Mouse (Mus musculus) heart, postnatal 36 days (tissue): ENCODE results near the gene Pfkfb4. TPM values are rescaled to one million over a fixed set of nuclear protein-coding genes. Genes with fewer than 3 reads are reported as not detected.

ENCODE experiments used
- DNase-seq, 2 experiments: peaks; one replicate each; pipeline ENCODE4 v3.0.0; 2021 to 2022
- intact Hi-C: fragments of 180-260 bp; cut with DNase I; formaldehyde crosslinking; loops from one replicate; pipeline ENCODE4 v1.15.1; 2025
- total RNA-seq, 2 experiments: library from RNA; stranded (reverse); gene quantifications; 2 replicates each; pipeline ENCODE4 v1.2.3; 2021

Pfkfb4 gene
- total RNA-seq, 2 experiments from 2014 or later = 2.3 to 2.4 TPM

DNA sequence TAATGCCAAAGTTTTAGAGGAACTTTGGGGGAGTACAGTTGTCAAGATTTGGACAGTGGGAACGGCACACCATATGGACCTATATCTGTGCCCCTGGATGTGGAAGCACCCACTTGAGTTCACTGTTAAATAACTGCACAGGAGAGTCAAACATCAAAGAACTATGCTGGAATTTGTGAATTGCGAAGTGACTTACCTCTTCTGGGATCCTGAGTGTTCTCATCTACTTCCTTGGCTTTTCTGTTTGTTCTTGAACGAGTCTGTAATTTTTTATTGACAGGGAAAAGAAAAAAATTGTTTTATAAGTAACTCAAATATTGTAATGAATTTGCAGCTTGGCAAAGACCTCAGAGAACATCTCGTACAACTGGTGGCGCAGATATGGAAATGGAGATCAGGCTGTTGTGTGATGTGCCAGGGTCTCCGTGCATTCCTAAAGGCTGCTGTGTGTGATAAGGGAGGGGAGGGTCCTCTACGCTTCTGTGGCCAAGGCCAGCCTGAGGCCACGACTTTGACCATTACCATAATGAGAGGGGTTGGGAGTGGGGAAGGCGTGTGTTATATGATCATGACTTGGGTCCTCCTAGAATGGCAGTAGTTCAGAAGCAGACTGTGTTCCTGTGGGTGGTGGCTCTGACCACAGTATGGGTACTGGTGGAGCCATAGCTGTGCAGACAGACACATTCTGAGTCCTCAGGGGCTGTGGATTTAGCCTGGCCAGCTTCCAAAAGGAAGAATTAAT, 1.2 kb downstream of the Pfkfb4 start:
- DNase-seq = no peak
- intact Hi-C loops = no loop called here

DNA sequence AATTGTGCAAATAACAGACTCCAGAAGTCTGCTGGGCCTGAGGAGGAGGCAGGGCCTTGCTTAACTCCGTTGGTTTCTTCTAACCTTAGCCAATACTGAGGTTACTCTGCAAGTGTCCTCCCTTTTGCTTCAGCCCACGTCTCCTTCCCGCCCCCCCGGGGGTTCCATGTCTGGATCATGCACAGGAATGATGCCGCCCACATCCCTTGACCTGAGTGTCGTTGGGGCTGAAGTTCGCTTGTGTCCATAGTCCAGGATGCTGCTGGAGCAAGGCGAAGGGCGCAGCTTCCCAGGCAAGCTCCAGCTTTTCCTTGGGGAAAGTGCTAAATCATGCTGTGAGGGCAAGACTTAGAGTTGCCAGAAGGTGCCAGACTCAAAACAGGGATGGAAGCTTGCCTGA, 4.8 kb downstream of the Pfkfb4 start:
- intact Hi-C loops = no loop called here
- no peak for DNase-seq

DNA sequence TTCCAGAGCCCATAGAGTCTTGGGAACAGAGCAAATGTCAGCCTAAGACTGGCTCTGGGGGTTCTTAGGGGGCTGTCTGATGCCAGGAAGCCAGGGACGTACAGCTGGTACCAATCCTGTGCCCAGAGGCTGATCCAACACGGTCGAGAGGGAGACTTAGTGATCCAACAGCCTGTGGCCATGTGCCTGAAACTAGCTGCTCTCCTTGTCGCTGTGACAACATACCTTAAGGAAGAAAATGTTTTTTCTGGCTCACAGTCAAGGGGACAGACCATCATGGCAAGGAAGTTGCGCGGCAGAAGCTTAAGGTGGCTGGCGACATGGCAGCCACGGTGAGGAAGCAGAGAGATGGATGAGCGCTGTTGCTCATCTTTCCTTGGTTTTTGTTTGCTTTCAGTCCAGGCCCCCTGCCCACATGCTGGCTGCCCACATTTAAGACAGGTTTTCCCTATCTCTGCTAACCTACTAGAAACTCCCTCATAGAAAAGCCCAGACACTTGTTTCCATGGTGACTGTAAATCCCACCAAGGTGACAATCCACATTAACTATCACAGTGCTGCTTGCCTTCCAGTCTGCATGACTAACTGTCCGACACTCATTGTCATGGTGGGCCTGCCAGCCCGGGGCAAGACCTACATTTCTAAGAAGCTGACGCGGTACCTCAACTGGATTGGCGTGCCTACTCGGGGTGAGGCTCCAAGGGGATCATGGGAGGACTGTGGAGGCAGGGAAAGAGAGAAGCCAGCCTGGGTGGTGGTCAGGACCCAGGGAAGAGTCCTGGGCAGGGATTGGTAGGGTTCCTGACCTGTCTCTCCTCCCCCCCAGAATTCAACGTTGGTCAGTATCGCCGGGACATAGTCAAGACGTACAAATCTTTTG, 6.9 kb downstream of the Pfkfb4 start:
- intact Hi-C loops = loop anchor here (1.0 kb wide), 1 partner anchor 124 kb away; no protein-coding TSS in a partner anchor
- peak in 1 of 2 experiments; percentile 19 for DNase-seq

DNA sequence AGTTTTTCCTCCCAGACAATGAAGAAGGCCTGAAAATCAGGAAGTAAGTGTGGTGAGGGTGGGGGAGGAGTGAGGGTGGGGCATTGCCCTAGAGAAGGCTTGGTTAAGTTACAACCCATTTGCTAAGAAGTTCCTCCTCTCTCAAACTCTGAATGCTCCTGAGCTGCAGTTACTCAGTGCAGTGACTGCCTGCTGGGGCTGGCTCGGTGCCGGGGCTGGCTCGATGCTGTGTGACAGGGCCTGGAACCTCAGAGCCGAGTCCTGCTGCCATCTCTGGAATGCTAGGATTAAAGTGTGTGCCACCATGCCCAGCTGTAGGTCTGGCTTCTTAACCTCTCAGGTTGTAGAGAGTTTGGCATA, 7.6 kb downstream of the Pfkfb4 start:
- intact Hi-C loops = loop anchor here (1.0 kb wide), 1 partner anchor 123 kb away; no protein-coding TSS in a partner anchor
- DNase-seq = no peak

DNA sequence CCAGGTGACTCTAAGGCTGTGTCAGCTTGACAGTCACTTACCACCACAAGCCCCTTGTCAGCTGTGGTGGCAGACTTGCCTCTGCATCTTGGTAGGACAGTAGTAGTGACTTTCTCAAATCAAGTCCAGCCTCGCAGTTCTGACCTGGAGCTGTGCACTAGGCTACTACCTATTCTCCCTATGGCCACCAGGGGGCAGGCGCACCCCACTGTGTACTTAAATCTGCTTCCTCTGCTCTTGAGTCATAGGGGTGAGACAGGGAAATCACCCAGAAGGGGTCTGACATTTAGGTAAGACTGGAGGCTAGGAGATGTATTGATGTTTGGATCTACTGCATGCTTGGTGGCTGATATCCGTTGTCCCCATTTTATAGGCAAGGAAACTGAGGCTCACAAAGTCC, 9.1 kb downstream of the Pfkfb4 start:
- intact Hi-C loops = loop anchor here (5.0 to 10.0 kb wide), 2 partner anchors 607 to 834 kb away; partner anchors contain the start of gene Nme6
- DNase-seq = peak; percentile 66 to 72

GRCm38 (mm10) chr9:109003201-109003600, 11.6 kb downstream of the Pfkfb4 start:
- intact Hi-C loops = loop anchor here (2.0 to 10.0 kb wide), 3 partner anchors 36 to 832 kb away; partner anchors contain the start of genes Nme6 and Shisa5

GRCm38 (mm10) chr9:109007025-109007780, 15.6 kb downstream of the Pfkfb4 start:
- DNase-seq = no peak
- intact Hi-C loops = loop anchor here (10.0 kb wide), 1 partner anchor 828 kb away; the partner anchor contains the start of gene Nme6

More at GRCm38 (mm10) chr9:109003201-109003600, 11.6 kb downstream of the Pfkfb4 start:
- peak; percentile 56 to 72 for DNase-seq

DNA sequence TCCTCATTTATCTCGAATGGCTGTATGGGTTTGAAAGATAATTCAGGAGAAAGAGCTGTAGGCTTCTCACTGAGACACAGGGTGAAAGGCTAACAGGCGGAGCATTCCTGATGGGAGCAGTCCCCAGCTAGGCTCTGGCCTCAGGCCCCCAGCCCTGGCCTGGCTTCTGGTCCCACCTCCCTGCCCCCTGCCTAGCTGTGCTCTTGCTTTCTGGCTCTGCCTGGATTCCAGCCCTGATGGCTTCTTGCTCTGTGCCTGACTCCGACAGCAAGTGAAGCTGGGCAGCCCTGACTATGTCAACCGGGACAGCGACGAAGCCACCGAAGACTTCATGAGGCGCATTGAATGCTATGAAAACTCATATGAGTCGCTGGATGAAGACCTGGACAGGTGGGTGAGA, 16.5 kb downstream of the Pfkfb4 start:
- no peak for DNase-seq
- intact Hi-C loops = loop anchor here (10.0 kb wide), 1 partner anchor 827 kb away; the partner anchor contains the start of gene Nme6

GRCm38 (mm10) chr9:109008994-109009635, 17.5 kb downstream of the Pfkfb4 start:
- DNase-seq = no peak
- intact Hi-C loops = loop anchor here (10.0 kb wide), 1 partner anchor 826 kb away; the partner anchor contains the start of gene Nme6

DNA sequence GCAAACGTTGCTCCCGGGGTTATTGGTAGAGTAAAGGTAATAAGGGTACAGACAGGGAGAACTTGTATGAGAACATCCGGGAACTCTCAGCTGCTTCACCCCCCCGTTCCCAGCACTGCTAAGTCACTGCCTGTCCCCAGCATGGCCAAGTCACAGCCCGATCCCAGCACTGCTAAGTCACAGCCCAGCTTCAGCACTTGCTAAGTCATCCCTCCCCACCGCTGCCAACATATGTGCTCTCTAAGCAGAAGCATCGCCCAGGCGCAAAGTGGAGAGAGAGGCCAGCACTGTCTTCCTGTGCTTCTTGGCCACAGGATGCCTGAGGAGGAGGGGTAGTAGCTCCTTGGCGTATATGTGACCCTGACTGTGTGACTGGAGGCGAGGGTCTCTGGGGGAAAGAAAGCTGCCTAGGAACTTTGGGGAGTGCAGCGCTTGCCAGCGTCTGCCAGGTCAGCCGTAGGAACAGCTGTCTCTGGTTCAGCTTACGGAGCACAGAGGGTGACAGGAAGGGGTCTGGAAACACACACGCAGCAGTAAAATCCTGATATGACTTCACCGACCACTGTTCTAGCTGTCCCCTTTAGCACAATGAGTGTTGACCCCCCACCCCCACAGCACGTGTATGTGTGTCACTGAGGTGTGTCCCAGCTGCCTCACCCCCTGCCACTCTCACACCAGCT, 18.2 kb downstream of the Pfkfb4 start:
- intact Hi-C loops = loop anchor here (10.0 kb wide), 1 partner anchor 825 kb away; the partner anchor contains the start of gene Nme6
- peak; percentile 33 to 50 for DNase-seq

DNA sequence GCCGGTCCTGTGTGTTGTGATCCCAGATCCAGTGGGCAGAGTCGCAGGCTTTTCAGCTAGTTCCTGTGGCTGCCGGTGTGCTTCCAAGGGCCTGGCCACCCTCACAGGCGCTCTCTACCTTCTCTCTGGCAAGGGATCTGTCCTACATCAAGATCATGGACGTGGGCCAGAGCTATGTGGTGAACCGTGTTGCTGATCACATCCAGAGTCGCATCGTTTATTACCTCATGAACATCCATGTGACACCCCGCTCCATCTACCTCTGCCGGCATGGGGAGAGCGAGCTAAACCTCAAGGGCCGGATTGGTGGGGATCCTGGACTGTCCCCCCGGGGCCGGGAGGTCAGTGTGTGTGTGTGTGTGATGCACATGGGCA, 18.7 kb downstream of the Pfkfb4 start:
- DNase-seq = no peak
- intact Hi-C loops = no loop called here

- intact Hi-C loops = no loop called here
- no peak for DNase-seq
Observed at GRCm38 (mm10) chr9:109015397-109015796, 23.8 kb downstream of the Pfkfb4 start.

- no peak for DNase-seq
- intact Hi-C loops = no loop called here
Observed at GRCm38 (mm10) chr9:109016973-109017604, 25.5 kb downstream of the Pfkfb4 start.

DNA sequence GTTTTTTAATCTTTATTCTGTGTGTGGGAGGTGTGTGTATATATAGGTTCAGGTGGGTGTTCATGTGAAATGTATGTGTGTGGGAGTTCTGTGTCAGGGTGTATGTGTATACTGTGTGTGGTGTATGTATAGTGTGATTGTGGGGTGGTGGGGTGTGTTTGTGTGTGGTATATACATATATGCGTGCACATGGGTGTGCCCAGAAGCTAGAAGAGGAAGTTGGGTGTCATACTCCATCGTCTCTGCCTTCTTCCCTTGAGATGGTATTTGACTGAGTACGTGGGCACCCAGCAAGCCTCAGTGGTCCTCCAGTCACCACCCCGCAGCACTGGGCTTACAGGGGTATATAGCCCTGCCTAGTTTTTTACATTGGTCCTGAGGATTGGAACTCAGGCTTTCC, 29.9 kb downstream of the Pfkfb4 start:
- intact Hi-C loops = no loop called here
- DNase-seq = no peak

- intact Hi-C loops = no loop called here
Observed at GRCm38 (mm10) chr9:109022866-109023685, 31.5 kb downstream of the Pfkfb4 start.

DNA sequence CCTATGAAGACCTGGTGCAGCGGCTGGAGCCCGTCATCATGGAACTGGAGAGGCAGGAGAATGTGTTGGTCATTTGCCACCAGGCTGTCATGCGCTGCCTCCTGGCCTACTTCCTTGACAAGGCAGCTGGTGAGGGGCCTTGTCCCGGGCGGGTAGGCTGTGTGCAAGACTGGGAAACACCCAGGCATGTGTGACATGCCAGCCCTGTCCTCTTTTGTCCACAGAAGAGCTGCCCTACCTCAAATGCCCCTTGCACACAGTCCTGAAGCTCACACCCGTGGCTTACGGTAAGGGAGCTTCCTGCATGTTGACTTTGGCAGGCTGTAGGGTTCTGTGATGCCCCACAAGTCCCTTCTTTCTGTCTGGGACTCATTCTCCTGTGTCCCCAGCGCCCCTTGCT, 35.9 kb downstream of the Pfkfb4 start:
- intact Hi-C loops = no loop called here
- DNase-seq = no peak

More at GRCm38 (mm10) chr9:109022866-109023685, 31.5 kb downstream of the Pfkfb4 start:
- no peak for DNase-seq

DNA sequence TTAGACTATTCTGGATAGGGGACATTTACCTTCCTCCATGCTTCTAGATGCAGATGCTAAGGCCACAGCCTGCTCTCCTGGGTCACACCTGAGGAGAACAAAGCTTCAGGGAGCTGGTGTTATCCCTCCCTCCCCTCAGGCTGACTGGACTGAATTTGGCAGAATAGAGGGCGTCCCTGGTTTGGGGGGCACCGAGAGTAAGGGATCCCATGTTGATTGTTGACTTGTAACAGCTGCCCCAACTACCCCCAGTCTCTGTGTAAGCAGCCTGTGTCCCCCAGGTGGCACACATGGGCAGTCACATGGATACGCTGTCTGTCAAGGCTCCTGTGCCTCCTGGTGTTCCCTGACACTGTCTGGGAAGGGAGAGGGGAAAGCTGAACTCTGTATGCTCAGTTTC, 36.8 kb downstream of the Pfkfb4 start:
- no peak for DNase-seq
- intact Hi-C loops = no loop called here

GRCm38 (mm10) chr9:109028919-109029318, 37.3 kb downstream of the Pfkfb4 start:
- intact Hi-C loops = no loop called here
- no peak for DNase-seq
